Mouse (Mus musculus) midbrain, postnatal 0 days (tissue): Measurements from ENCODE around the gene Rgs11. TPM values are rescaled to one million over a fixed set of nuclear protein-coding genes. Genes with fewer than 3 reads are reported as not detected.

ENCODE experiments used
- ATAC-seq: fragments of 200-750 bp; cut with Nextera tagmentation; 2 replicates; pipeline ENCODE4 v1.8.0; 2017; ENCODE audit warnings: moderate number of reproducible peaks, mild to moderate bottlenecking, moderate TSS enrichment, moderate library complexity; ENCODE audit not compliant: low FRiP score
- DNase-seq: peaks from one replicate; pipeline ENCODE4 v3.0.0-alpha.2; 2015; ENCODE audit warnings: low spot score
- H3K27ac ChIP-seq: fragments of 300-500 bp; sonication (generic); 2 replicates; pipeline ENCODE4 v1.5.1; 2014; ENCODE audit warnings: low read depth, mild to moderate bottlenecking, low read length, mixed read lengths
- H3K27me3 ChIP-seq: fragments of 300-500 bp; sonication (generic); 2 replicates; pipeline ENCODE4 v1.6.1; 2014; ENCODE audit warnings: low read length, control low read depth, mixed read lengths; ENCODE audit not compliant: insufficient read depth
- H3K36me3 ChIP-seq: fragments of 300-500 bp; sonication (generic); 2 replicates; pipeline ENCODE4 v1.6.1; 2014; ENCODE audit warnings: low read length, control low read depth, mixed read lengths; ENCODE audit not compliant: insufficient read depth
- H3K4me1 ChIP-seq: fragments of 300-500 bp; sonication (generic); 2 replicates; pipeline ENCODE4 v1.6.1; 2014; ENCODE audit warnings: mild to moderate bottlenecking, control low read depth, antibody characterized with exemption, low read length, mixed read lengths; ENCODE audit not compliant: insufficient read depth
- H3K4me2 ChIP-seq: fragments of 300-500 bp; sonication (generic); 2 replicates; pipeline ENCODE4 v1.6.1; 2014; ENCODE audit warnings: low read depth, mild to moderate bottlenecking, low read length, mixed read lengths; ENCODE audit not compliant: poor library complexity, severe bottlenecking
- H3K4me3 ChIP-seq: fragments of 300-500 bp; sonication (generic); 2 replicates; pipeline ENCODE4 v1.5.1; 2014; ENCODE audit warnings: low read depth, mild to moderate bottlenecking, low read length, moderate library complexity
- H3K9ac ChIP-seq: fragments of 300-500 bp; sonication (generic); replicated peaks from 2 replicates; pipeline ENCODE4 v1.6.1; 2014; ENCODE audit warnings: mild to moderate bottlenecking, low read length, moderate library complexity, mixed read lengths; ENCODE audit not compliant: poor library complexity, severe bottlenecking
- H3K9me3 ChIP-seq: fragments of 300-500 bp; sonication (generic); 2 replicates; pipeline ENCODE4 v1.6.1; 2016; ENCODE audit warnings: low read length, control low read depth
- CTCF ChIP-seq: IDR thresholded peaks from 2 replicates; pipeline ENCODE4 v1.5.1; 2016; ENCODE audit warnings: antibody characterized with exemption, mild to moderate bottlenecking
- WGBS: fragments of 180-500 bp; shearing (Covaris S2); extraction: QIAGEN DNeasy Blood & Tissue Kit; methylation state at CpG from one replicate; pipeline ENCODE4 v1.1.7; 2014; 5-methylcytosine and 5-hydroxymethylcytosine counted together
- polyA plus RNA-seq: library from polyadenylated mRNA; unstranded; fragments of >200 nt; fragmentation: Nextera tagmentation; extraction: Ambion mirVana; gene quantifications from 2 replicates; pipeline ENCODE4 v1.2.1, GENCODE M21; 2015
- total RNA-seq: library from RNA; depleted of rRNA; stranded (reverse); fragments of >200 nt; gene quantifications from 2 replicates; pipeline ENCODE4 v1.2.3, GENCODE M21; 2014

Gene Rgs11
- total and polyA plus RNA-seq, 2 experiments from 2014 or later = 18.0 to 25.0 TPM

- TF ChIP-seq CTCF = peak; percentile 10; the same call in 1 of the 2 replicates
- peaks cover 15% of the 10 kb centered on the region for H3K36me3 ChIP-seq
Observed at GRCm38 (mm10) chr17:26200831-26201705, 1.7 kb upstream of the Rgs11 start.

GRCm38 (mm10) chr17:26201998-26202397, 753 bp upstream of the Rgs11 start:
- H3K4me2 ChIP-seq = peak overlapping the region; percentile 93
- DNase-seq = no peak
- H3K4me3 ChIP-seq = no peak overlapping the region
- H3K27ac ChIP-seq = no peak overlapping the region
- 0 out of 2 replicates have a peak, but pooled peaks cover 3% of the 10 kb centered on the region for H3K4me1 ChIP-seq
- peaks cover 10% of the 10 kb centered on the region for H3K36me3 ChIP-seq
- peaks cover 27% of the 10 kb centered on the region for H3K27me3 ChIP-seq
- no peak for ATAC-seq
- H3K9me3 ChIP-seq = no peaks in the 10 kb centered on the region
- TF ChIP-seq CTCF = no peak
- H3K9ac ChIP-seq = no peak overlapping the region

More at GRCm38 (mm10) chr17:26200831-26201705, 1.7 kb upstream of the Rgs11 start:
- ATAC-seq (peak; percentile 44), DNase-seq (peak; percentile 28)
- WGBS = 1% methylated on average over 82 of the region's 92 CpGs
- H3K9ac ChIP-seq = peak overlapping the region; percentile 81
- peak overlapping the region; percentile 93 for H3K4me2 ChIP-seq
- no peak overlapping the region; the same call in 1 of the 2 replicates for H3K27ac ChIP-seq
- peak overlapping the region; percentile 76 for H3K4me3 ChIP-seq
- H3K27me3 ChIP-seq = peaks cover 27% of the 10 kb centered on the region
- 0 out of 2 replicates have a peak, but pooled peaks cover 3% of the 10 kb centered on the region for H3K4me1 ChIP-seq
- no peaks in the 10 kb centered on the region for H3K9me3 ChIP-seq

GRCm38 (mm10) chr17:26203321-26203811, 615 bp downstream of the Rgs11 start:
- H3K36me3 ChIP-seq = no peaks in the 10 kb centered on the region
- peak; percentile 30 for DNase-seq
- H3K4me1 ChIP-seq = 0 out of 2 replicates have a peak, but pooled peaks cover 3% of the 10 kb centered on the region
- 1% methylated on average over 30 of the region's 30 CpGs for WGBS
- peak overlapping the region; percentile 50 for H3K9ac ChIP-seq
- peak overlapping the region; percentile 45 for H3K4me3 ChIP-seq
- 0 out of 2 replicates have a peak, but pooled peaks have one; percentile 17 for ATAC-seq
- H3K9me3 ChIP-seq = no peaks in the 10 kb centered on the region
- TF ChIP-seq CTCF = no peak
- H3K27me3 ChIP-seq = peaks cover 27% of the 10 kb centered on the region
- peak overlapping the region; percentile 93 for H3K4me2 ChIP-seq
- no peak overlapping the region for H3K27ac ChIP-seq

- Histone ChIP-seq H3K36me3 (no peaks in the 10 kb centered on the region), H3K4me1 (0 out of 2 replicates have a peak, but pooled peaks cover 3% of the 10 kb centered on the region), H3K4me3 (no peak overlapping the region), H3K27me3 (peaks cover 23% of the 10 kb centered on the region; the same call in 1 of the 2 replicates), H3K9ac (no peak overlapping the region), H3K27ac (no peak overlapping the region), H3K9me3 (no peaks in the 10 kb centered on the region), H3K4me2 (no peak overlapping the region)
- 19% methylated on average over 11 of the region's 11 CpGs for WGBS
- no peak for ATAC-seq
- TF ChIP-seq CTCF = no peak
- no peak for DNase-seq
Observed at GRCm38 (mm10) chr17:26204766-26205165, 2.0 kb downstream of the Rgs11 start.

GRCm38 (mm10) chr17:26206392-26206791, 3.6 kb downstream of the Rgs11 start:
- Histone ChIP-seq H3K27ac (no peak overlapping the region), H3K9me3 (no peaks in the 10 kb centered on the region), H3K4me1 (0 out of 2 replicates have a peak, but pooled peaks cover 2% of the 10 kb centered on the region), H3K4me2 (no peak overlapping the region), H3K9ac (no peak overlapping the region), H3K36me3 (no peaks in the 10 kb centered on the region), H3K27me3 (peaks cover 23% of the 10 kb centered on the region; the same call in 1 of the 2 replicates), H3K4me3 (no peak overlapping the region)
- 47% methylated on average over 1 of the region's 1 CpGs for WGBS
- TF ChIP-seq CTCF = no peak
- DNase-seq = no peak
- no peak for ATAC-seq

GRCm38 (mm10) chr17:26207686-26208085, 4.9 kb downstream of the Rgs11 start, which contains the start of gene Arhgdig:
Gene Arhgdig, minus strand, starts transcription at chr17:26207786.
- TF ChIP-seq CTCF = no peak
- ATAC-seq = no peak
- DNase-seq = no peak
- no peak within 1 kb of the TSS for H3K9ac ChIP-seq
- H3K27ac ChIP-seq = no peak within 1 kb of the TSS
- peaks cover 15% of the 10 kb centered on the region; the same call in 1 of the 2 replicates for H3K27me3 ChIP-seq
- no peak within 1 kb of the TSS for H3K4me2 ChIP-seq
- H3K9me3 ChIP-seq = no peaks in the 10 kb centered on the region
- peaks cover 4% of the 10 kb centered on the region; the same call in 1 of the 2 replicates for H3K36me3 ChIP-seq
- WGBS = 89% methylated on average over 12 of the region's 12 CpGs
- no peak within 1 kb of the TSS for H3K4me3 ChIP-seq
- no peaks in the 10 kb centered on the region for H3K4me1 ChIP-seq
